Mouse (Mus musculus) heart, adult 2 months (tissue): Measurements from ENCODE around the gene Dnaaf5.

ENCODE experiments used
- CTCF ChIP-seq: fragments of 200-600 bp; IDR thresholded peaks from 2 replicates; pipeline ENCODE4 v1.8.1; 2022; ENCODE audit warnings: antibody characterized with exemption, mild to moderate bottlenecking, moderate library complexity
- POLR2A ChIP-seq: fragments of 200-500 bp; IDR thresholded peaks from 2 replicates; pipeline ENCODE4 v1.6.1; 2011; ENCODE audit warnings: mild to moderate bottlenecking, low read depth, low read length, control low read depth; ENCODE audit not compliant: insufficient read depth

- TF ChIP-seq CTCF, result no peak
- no peak for TF ChIP-seq POLR2A
Observed at GRCm38 (mm10) chr5:139130351-139130750, 19.7 kb upstream of the Dnaaf5 start.
